Comparison of ENCODE assay signal across 26 mouse cellular contexts in the genomic region with DNA sequence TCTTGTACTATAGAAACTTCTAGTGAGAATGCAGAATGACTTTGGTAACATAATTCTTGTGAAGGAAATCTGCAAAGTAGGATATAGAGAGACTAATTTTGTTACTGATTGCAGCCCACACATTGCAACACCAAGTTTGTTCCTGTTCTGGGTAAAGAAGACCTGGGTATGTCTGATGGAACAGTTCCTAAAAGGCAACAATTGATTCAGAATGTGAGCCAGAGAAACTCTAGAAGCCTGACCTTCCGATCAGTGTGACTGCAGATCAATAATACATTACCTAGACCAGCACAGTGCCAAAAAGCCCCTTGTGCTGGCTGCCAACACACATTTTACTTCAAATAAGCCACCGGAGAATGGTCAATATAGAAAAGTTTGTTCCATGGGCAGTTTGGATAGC.
"Had no signal": no experiment of that assay in that cellular context is flagged by ENCODE, and none has a peak within 500 bp of the region (broad histone marks: within the 10 kb centered on the region; RNA-seq: fewer than 3 reads in every experiment).

No protein-coding gene starts in this region.

- H3K9ac ChIP-seq: heart, embryonic 13.5 days; heart, embryonic 15.5 days; hindbrain, embryonic 13.5 days; hindbrain, embryonic 15.5 days; kidney, embryonic 15.5 days; limb, embryonic 13.5 days; limb, embryonic 15.5 days; liver, embryonic 13.5 days; liver, embryonic 15.5 days had no signal

- H3K4me2 ChIP-seq: heart, embryonic 11.5 days; heart, embryonic 13.5 days; heart, embryonic 15.5 days; hindbrain, embryonic 13.5 days; hindbrain, embryonic 15.5 days; kidney, embryonic 15.5 days; limb, embryonic 13.5 days; limb, embryonic 15.5 days; liver, embryonic 13.5 days; liver, embryonic 15.5 days had no signal

- H3K27ac ChIP-seq: heart, adult 2 months; heart, embryonic 13.5 days; heart, embryonic 15.5 days; hindbrain, embryonic 13.5 days; hindbrain, embryonic 15.5 days; hindbrain, postnatal 0 days; kidney, embryonic 15.5 days; kidney, postnatal 0 days; limb, embryonic 13.5 days; limb, embryonic 15.5 days; liver, embryonic 13.5 days; liver, embryonic 15.5 days had no signal

- H3K9me3 ChIP-seq: heart, embryonic 13.5 days; heart, embryonic 15.5 days; hindbrain, embryonic 13.5 days; hindbrain, embryonic 15.5 days; kidney, embryonic 15.5 days; limb, embryonic 13.5 days; limb, embryonic 15.5 days; liver, embryonic 13.5 days; liver, embryonic 15.5 days had no signal

- H3K36me3 ChIP-seq: heart, embryonic 13.5 days; heart, embryonic 15.5 days; hindbrain, embryonic 13.5 days; hindbrain, embryonic 15.5 days; kidney, embryonic 15.5 days; limb, embryonic 13.5 days; limb, embryonic 15.5 days; liver, embryonic 13.5 days; liver, embryonic 15.5 days had no signal

- H3K4me3 ChIP-seq: heart, adult 2 months; heart, embryonic 13.5 days; heart, embryonic 15.5 days; hindbrain, embryonic 13.5 days; hindbrain, embryonic 15.5 days; kidney, embryonic 15.5 days; limb, embryonic 13.5 days; limb, embryonic 15.5 days; liver, embryonic 13.5 days; liver, embryonic 15.5 days had no signal

- ATAC-seq: hindbrain, postnatal 0 days; intestine, embryonic 16.5 days had no signal

- DNase-seq: gastrocnemius, postnatal 14 days; heart, adult 11 months; heart, adult 2 months; heart, postnatal 14 days; heart, postnatal 36 days; kidney, adult 11 months; kidney, adult 2 months; kidney, adult 9 months; kidney, postnatal 14 days; kidney, postnatal 36 days; layer of hippocampus, adult 9-11 months; layer of hippocampus, postnatal 36 days; left cerebral cortex, postnatal 4 days; liver, embryonic 13.5 days had no signal

- H3K27me3 ChIP-seq: heart, embryonic 13.5 days; heart, embryonic 15.5 days; hindbrain, embryonic 13.5 days; hindbrain, embryonic 15.5 days; kidney, embryonic 15.5 days; limb, embryonic 13.5 days; limb, embryonic 15.5 days; liver, embryonic 13.5 days; liver, embryonic 15.5 days had no signal

- H3K4me1 ChIP-seq: hindbrain, embryonic 15.5 days; kidney, embryonic 15.5 days; limb, embryonic 13.5 days; limb, embryonic 15.5 days; liver, embryonic 13.5 days; liver, embryonic 15.5 days had no signal
